Mouse (Mus musculus) embryo, embryonic 10.5 days (tissue): ENCODE results near the gene Oosp2.
A peak's percentile ranks its signal among the peaks of the same experiment; 100 is the strongest.

ENCODE experiments used
- DNase-seq: peaks from one replicate; pipeline ENCODE4 v3.0.0-alpha.2; 2015; ENCODE audit warnings: low spot score

Oosp2 gene

GRCm38 (mm10) chr19:11660459-11660858, at the start of gene Oosp2:
Gene Oosp2 (minus strand): TSS chr19:11660559.
- no peak for DNase-seq

GRCm38 (mm10) chr19:11698342-11698741, 38.0 kb upstream of the Oosp2 start:
- DNase-seq: no peak

- no peak for DNase-seq
Observed at GRCm38 (mm10) chr19:11696755-11697154, 36.4 kb upstream of the Oosp2 start, which contains the start of gene Oosp3. Gene Oosp3 (plus strand): TSS chr19:11697055.

GRCm38 (mm10) chr19:11691454-11691853, 31.1 kb upstream of the Oosp2 start:
- DNase-seq: no peak

GRCm38 (mm10) chr19:11690839-11691238, 30.5 kb upstream of the Oosp2 start, which contains the start of gene Oosp1:
Gene Oosp1 (minus strand): TSS chr19:11691150.
- DNase-seq: no peak

- no peak for DNase-seq
Observed at GRCm38 (mm10) chr19:11661562-11661961, 1.2 kb upstream of the Oosp2 start.

- no peak for DNase-seq
Observed at GRCm38 (mm10) chr19:11659142-11659541, 1.2 kb downstream of the Oosp2 start.

GRCm38 (mm10) chr19:11649564-11649963, 10.8 kb downstream of the Oosp2 start:
- no peak for DNase-seq

- DNase-seq: no peak
Observed at GRCm38 (mm10) chr19:11646166-11646565, 14.2 kb downstream of the Oosp2 start.

- no peak for DNase-seq
Observed at GRCm38 (mm10) chr19:11640732-11641131, 19.6 kb downstream of the Oosp2 start, which contains the start of gene Ms4a3. Gene Ms4a3 (minus strand): TSS chr19:11640851.

- DNase-seq: no peak
Observed at GRCm38 (mm10) chr19:11639038-11639437, 21.3 kb downstream of the Oosp2 start.

GRCm38 (mm10) chr19:11635572-11635971, 24.8 kb downstream of the Oosp2 start:
- no peak for DNase-seq

GRCm38 (mm10) chr19:11634330-11634729, 26.0 kb downstream of the Oosp2 start:
- DNase-seq: no peak

- no peak for DNase-seq
Observed at GRCm38 (mm10) chr19:11633732-11634131, 26.6 kb downstream of the Oosp2 start.

GRCm38 (mm10) chr19:11625231-11625630, 35.1 kb downstream of the Oosp2 start:
- peak; percentile 8 for DNase-seq

GRCm38 (mm10) chr19:11624800-11625199, 35.6 kb downstream of the Oosp2 start:
- peak; percentile 19 for DNase-seq

- no peak for DNase-seq
Observed at GRCm38 (mm10) chr19:11623551-11623950, 36.8 kb downstream of the Oosp2 start, which contains the start of gene Ms4a2. Gene Ms4a2 (minus strand): TSS chr19:11623719.

GRCm38 (mm10) chr19:11617983-11618382, 42.4 kb downstream of the Oosp2 start:
- no peak for DNase-seq

- DNase-seq: no peak
Observed at GRCm38 (mm10) chr19:11614805-11615204, 45.6 kb downstream of the Oosp2 start.

GRCm38 (mm10) chr19:11613776-11614443, 46.4 kb downstream of the Oosp2 start:
- no peak for DNase-seq

- DNase-seq: no peak
Observed at GRCm38 (mm10) chr19:11613084-11613483, 47.3 kb downstream of the Oosp2 start.

GRCm38 (mm10) chr19:11612293-11612692, 48.1 kb downstream of the Oosp2 start:
- DNase-seq: peak; percentile 24

GRCm38 (mm10) chr19:11611541-11611945, 48.8 kb downstream of the Oosp2 start:
- peak; percentile 75 for DNase-seq

GRCm38 (mm10) chr19:11608172-11608571, 52.2 kb downstream of the Oosp2 start:
- DNase-seq: peak; percentile 74
